Mouse (Mus musculus) kidney, adult 2 months (tissue): ENCODE data around the gene Mia. TPM values are rescaled to one million over a fixed set of nuclear protein-coding genes. Genes with fewer than 3 reads are reported as not detected.

Experiments used
- DNase-seq: peaks from one replicate; pipeline ENCODE4 v3.0.0; 2021
- H3K27ac ChIP-seq: fragments of 200-500 bp; 2 replicates; pipeline ENCODE4 v1.5.1; 2012; ENCODE audit warnings: low read depth, low read length, control low read depth, inconsistent platforms; ENCODE audit not compliant: insufficient read depth
- H3K27me3 ChIP-seq: fragments of 200-500 bp; replicated peaks from 2 replicates; pipeline ENCODE4 v1.6.1; 2012; ENCODE audit warnings: mild to moderate bottlenecking, moderate library complexity, low read length, inconsistent platforms; ENCODE audit not compliant: control insufficient read depth, insufficient read depth
- H3K36me3 ChIP-seq: fragments of 200-500 bp; 2 replicates; pipeline ENCODE4 v1.6.1; 2012; ENCODE audit warnings: mild to moderate bottlenecking, moderate library complexity, low read length, inconsistent platforms; ENCODE audit not compliant: control insufficient read depth, insufficient read depth
- H3K4me1 ChIP-seq: fragments of 200-500 bp; 2 replicates; pipeline ENCODE4 v1.6.1; 2011; ENCODE audit warnings: low read length; ENCODE audit not compliant: control insufficient read depth, insufficient read depth
- H3K4me3 ChIP-seq: fragments of 200-500 bp; 2 replicates; pipeline ENCODE4 v1.5.1; 2011; ENCODE audit warnings: mild to moderate bottlenecking, low read depth, low read length, control low read depth; ENCODE audit not compliant: insufficient read depth
- CTCF ChIP-seq: fragments of 200-500 bp; conservative IDR thresholded peaks from 2 replicates; pipeline ENCODE4 v1.5.1; 2011; ENCODE audit warnings: low read depth, mild to moderate bottlenecking, control low read depth, low read length, moderate library complexity, mixed read lengths; ENCODE audit not compliant: insufficient read depth, insufficient read length
- POLR2A ChIP-seq: fragments of 200-500 bp; IDR thresholded peaks from one replicate; pipeline ENCODE4 v1.6.1; 2011; ENCODE audit warnings: low read depth, low read length, control low read depth
- WGBS: fragments of 180-500 bp; shearing (Covaris S2); methylation state at CpG from one replicate; pipeline ENCODE4 v1.1.7; 2018; 5-methylcytosine and 5-hydroxymethylcytosine counted together
- polyA plus RNA-seq: library from polyadenylated mRNA; depleted of rRNA; stranded (reverse); fragments of >200 nt; gene quantifications from 2 replicates; pipeline ENCODE4 v1.2.3, GENCODE M21; 2012

Gene Mia
- polyA plus RNA-seq, 1 experiment = 7.7 TPM

- H3K36me3 ChIP-seq = no peaks in the 10 kb centered on the region
- H3K4me3 ChIP-seq = no peak overlapping the region
- no peak for TF ChIP-seq POLR2A
- no peak for TF ChIP-seq CTCF
- H3K4me1 ChIP-seq = peaks cover 22% of the 10 kb centered on the region
- H3K27ac ChIP-seq = no peak overlapping the region
- 92% methylated on average over 6 of the region's 6 CpGs for WGBS
- no peak for DNase-seq
- no peaks in the 10 kb centered on the region for H3K27me3 ChIP-seq
These were observed 21.7 kb downstream of the Mia start for GRCm38 (mm10) chr7:27159256-27159655.

GRCm38 (mm10) chr7:27158171-27158570, 22.8 kb downstream of the Mia start:
- Histone ChIP-seq H3K27ac (no peak overlapping the region), H3K4me3 (no peak overlapping the region), H3K4me1 (peaks cover 23% of the 10 kb centered on the region), H3K27me3 (no peaks in the 10 kb centered on the region), H3K36me3 (no peaks in the 10 kb centered on the region)
- 92% methylated on average over 9 of the region's 9 CpGs for WGBS
- TF ChIP-seq CTCF (no peak), POLR2A (no peak)
- DNase-seq = no peak

- TF ChIP-seq CTCF (no peak), POLR2A (no peak)
- Histone ChIP-seq H3K36me3 (no peaks in the 10 kb centered on the region), H3K27me3 (no peaks in the 10 kb centered on the region), H3K4me1 (peaks cover 12% of the 10 kb centered on the region), H3K4me3 (no peak overlapping the region), H3K27ac (no peak overlapping the region)
- WGBS = 82% methylated on average over 13 of the region's 13 CpGs
- no peak for DNase-seq
These were observed 25.0 kb downstream of the Mia start for GRCm38 (mm10) chr7:27156005-27156404.

GRCm38 (mm10) chr7:27153205-27153764, 27.7 kb downstream of the Mia start, which contains the start of gene Cyp2t4:
Cyp2t4 (plus strand) TSS chr7:27153714.
- Histone ChIP-seq H3K4me3 (no peak within 1 kb of the TSS), H3K27ac (no peak within 1 kb of the TSS), H3K4me1 (0 out of 2 replicates have a peak, but pooled peaks cover 5% of the 10 kb centered on the region), H3K27me3 (no peaks in the 10 kb centered on the region), H3K36me3 (no peaks in the 10 kb centered on the region)
- 26% methylated on average over 10 of the region's 10 CpGs for WGBS
- TF ChIP-seq POLR2A (no peak), CTCF (no peak)
- peak; percentile 76 for DNase-seq

- Histone ChIP-seq H3K4me3 (no peak overlapping the region), H3K36me3 (no peaks in the 10 kb centered on the region), H3K27me3 (no peaks in the 10 kb centered on the region), H3K4me1 (no peaks in the 10 kb centered on the region), H3K27ac (no peak overlapping the region)
- TF ChIP-seq CTCF = no peak
- no peak for TF ChIP-seq POLR2A
- 28% methylated on average over 8 of the region's 8 CpGs for WGBS
- DNase-seq = no peak
These were observed 44.5 kb downstream of the Mia start for GRCm38 (mm10) chr7:27136410-27136996.

GRCm38 (mm10) chr7:27133757-27134156, 47.2 kb downstream of the Mia start:
- H3K27ac ChIP-seq = no peak overlapping the region
- TF ChIP-seq CTCF (no peak), POLR2A (no peak)
- no peaks in the 10 kb centered on the region for H3K27me3 ChIP-seq
- no peak for DNase-seq
- H3K4me1 ChIP-seq = peaks cover 9% of the 10 kb centered on the region; the same call in 1 of the 2 replicates
- H3K4me3 ChIP-seq = no peak overlapping the region
- 69% methylated on average over 4 of the region's 4 CpGs for WGBS
- no peaks in the 10 kb centered on the region for H3K36me3 ChIP-seq

GRCm38 (mm10) chr7:27133156-27133555, 47.8 kb downstream of the Mia start:
- WGBS = 42% methylated on average over 12 of the region's 12 CpGs
- no peaks in the 10 kb centered on the region for H3K27me3 ChIP-seq
- peaks cover 11% of the 10 kb centered on the region; the same call in 1 of the 2 replicates for H3K4me1 ChIP-seq
- TF ChIP-seq POLR2A = no peak
- no peak for TF ChIP-seq CTCF
- no peak overlapping the region for H3K4me3 ChIP-seq
- H3K36me3 ChIP-seq = no peaks in the 10 kb centered on the region
- H3K27ac ChIP-seq = no peak overlapping the region
- DNase-seq = peak; percentile 74
